Mouse (Mus musculus): ENCODE results near the gene Sipa1. TPM values are rescaled to one million over a fixed set of nuclear protein-coding genes. Genes with fewer than 3 reads are reported as not detected.

The Sipa1 gene
- polyA plus RNA-seq, 1 experiment, result 417 TPM

- 1% methylated on average over 64 of the region's 64 CpGs for WGBS
- DNase-seq (ENCODE audit: low read depth in 1 of 2, low spot score in 2 of 2), result peak; percentile 66 to 83
- H3K4me1 ChIP-seq (ENCODE audit: control insufficient read depth, insufficient read depth, insufficient read length), result peaks cover 6% of the 10 kb centered on the region
- peak within 1 kb of the TSS; percentile 88 for H3K4me3 ChIP-seq (ENCODE audit: extremely low read depth, insufficient read depth, insufficient read length)
- H3K27ac ChIP-seq (ENCODE audit: insufficient read depth, low read length), result peak within 1 kb of the TSS; percentile 81
- TF ChIP-seq CTCF (IDR thresholded peaks at IDR 0.05; ENCODE audit: extremely low read depth, insufficient read depth, insufficient read length, insufficient replicate concordance), result no peak
- peak; percentile 60 for TF ChIP-seq POLR2A (IDR thresholded peaks at IDR 0.05; ENCODE audit: low read depth, low read length)
- peaks cover 20% of the 10 kb centered on the region for H3K36me3 ChIP-seq (ENCODE audit: control insufficient read depth, insufficient read depth, low read length)
- H3K27me3 ChIP-seq (ENCODE audit: control insufficient read depth, insufficient read depth, low read length), result no peaks in the 10 kb centered on the region
Observed at GRCm38 (mm10) chr19:5601752-5602541, 61.6 kb downstream of the Sipa1 start, which contains the start of gene Rnaseh2c. Gene Rnaseh2c (plus strand): TSS chr19:5601873.

Other genes starting within 250 kb of the Sipa1 start
- 59.6 and 75.8 TPM in 2 replicates for gene Drap1, start 238.7 kb downstream of the Sipa1 start, polyA plus RNA-seq (2012; rRNA removed)
- 76.4 and 95.8 TPM in 2 replicates for gene AI837181, start 238.6 kb downstream of the Sipa1 start, polyA plus RNA-seq (2012; rRNA removed)
- 0.04 and 0.40 TPM in 2 replicates for gene Fosl1, start 216.2 kb downstream of the Sipa1 start, polyA plus RNA-seq (2012; rRNA removed)
- 5.3 and 6.8 TPM in 2 replicates for gene Ccdc85b, start 205.8 kb downstream of the Sipa1 start, polyA plus RNA-seq (2012; rRNA removed)
- 80.4 and 131 TPM in 2 replicates for gene Fibp, start 203.1 kb downstream of the Sipa1 start, polyA plus RNA-seq (2012; rRNA removed)
- 27.6 and 34.3 TPM in 2 replicates for gene Ctsw, start 195.2 kb downstream of the Sipa1 start, polyA plus RNA-seq (2012; rRNA removed)
- gene Efemp2, start 189.8 kb downstream of the Sipa1 start, polyA plus RNA-seq (2012; rRNA removed), result 21.7 and 29.4 TPM in 2 replicates
- 41.5 and 53.9 TPM in 2 replicates for gene Mus81, start 175.3 kb downstream of the Sipa1 start, polyA plus RNA-seq (2012; rRNA removed)
- gene Cfl1, start 173.3 kb downstream of the Sipa1 start, polyA plus RNA-seq (2012; rRNA removed), result 427 and 734 TPM in 2 replicates
- 0.77 and 1.5 TPM in 2 replicates for gene 1700020D05Rik, start 159.9 kb downstream of the Sipa1 start, polyA plus RNA-seq (2012; rRNA removed)
- gene Snx32, start 153.2 kb downstream of the Sipa1 start, polyA plus RNA-seq (2012; rRNA removed), result 10.8 and 12.2 TPM in 2 replicates
- gene Ovol1, start 103.1 kb downstream of the Sipa1 start, polyA plus RNA-seq (2012; rRNA removed), result 0.05 TPM in 2 replicates
- gene Ap5b1, start 95.7 kb downstream of the Sipa1 start, polyA plus RNA-seq (2012; rRNA removed), result 18.6 and 25.0 TPM in 2 replicates
- gene Rnaseh2c, start 61.8 kb downstream of the Sipa1 start, polyA plus RNA-seq (2012; rRNA removed), result 47.8 and 74.6 TPM in 2 replicates
- 37.3 and 46.1 TPM in 2 replicates for gene Kat5, start 53.5 kb downstream of the Sipa1 start, polyA plus RNA-seq (2012; rRNA removed)
- gene Rela, start 26.2 kb downstream of the Sipa1 start, polyA plus RNA-seq (2012; rRNA removed), result 87.1 and 110 TPM in 2 replicates
- 73.4 and 88.7 TPM in 2 replicates for gene Map3k11, start 25.0 kb upstream of the Sipa1 start, polyA plus RNA-seq (2012; rRNA removed)
- 195 and 236 TPM in 2 replicates for gene Pcnx3, start 25.2 kb upstream of the Sipa1 start, polyA plus RNA-seq (2012; rRNA removed)
- 0.19 and 0.39 TPM in 2 replicates for gene Kcnk7, start 40.7 kb upstream of the Sipa1 start, polyA plus RNA-seq (2012; rRNA removed)
- gene Ehbp1l1, start 62.6 kb upstream of the Sipa1 start, polyA plus RNA-seq (2012; rRNA removed), result 94.6 and 101 TPM in 2 replicates
- gene Fam89b, start 65.9 kb upstream of the Sipa1 start, polyA plus RNA-seq (2012; rRNA removed), result 124 and 173 TPM in 2 replicates
- 22.5 and 25.8 TPM in 2 replicates for gene Ltbp3, start 77.2 kb upstream of the Sipa1 start, polyA plus RNA-seq (2012; rRNA removed)
- 65.4 and 68.0 TPM in 2 replicates for gene Scyl1, start 107.7 kb upstream of the Sipa1 start, polyA plus RNA-seq (2012; rRNA removed)
- gene Frmd8, start 211.6 kb upstream of the Sipa1 start, polyA plus RNA-seq (2012; rRNA removed), result 42.3 and 43.9 TPM in 2 replicates
- gene Slc25a45, start 214.1 kb upstream of the Sipa1 start, polyA plus RNA-seq (2012; rRNA removed), result 36.6 and 37.6 TPM in 2 replicates
- 1.3 TPM in 2 replicates for gene Tigd3, start 230.4 kb upstream of the Sipa1 start, polyA plus RNA-seq (2012; rRNA removed)
- 59.9 and 74.8 TPM in 2 replicates for gene Dpf2, start 249.3 kb upstream of the Sipa1 start, polyA plus RNA-seq (2012; rRNA removed)